Mouse (Mus musculus) kidney, adult 2 months (tissue): ENCODE results near the gene Olfr56.

Experiments used
- CTCF ChIP-seq: fragments of 200-500 bp; conservative IDR thresholded peaks from 2 replicates; pipeline ENCODE4 v1.5.1; 2011; ENCODE audit warnings: low read depth, mild to moderate bottlenecking, control low read depth, low read length, moderate library complexity, mixed read lengths; ENCODE audit not compliant: insufficient read depth, insufficient read length
- POLR2A ChIP-seq: fragments of 200-500 bp; IDR thresholded peaks from one replicate; pipeline ENCODE4 v1.6.1; 2011; ENCODE audit warnings: low read depth, low read length, control low read depth

GRCm38 (mm10) chr11:49084385-49084784 lies 105.7 kb downstream of the Olfr56 start:
- TF ChIP-seq POLR2A (no peak), CTCF (no peak)
